Mouse (Mus musculus): ENCODE results near the gene Kif24.

- TF ChIP-seq GATA1 (IDR thresholded peaks at IDR 0.05; ENCODE audit: low read length) (no peak), TAL1 (IDR thresholded peaks at IDR 0.05; ENCODE audit: low read length) (no peak)
Observed at GRCm38 (mm10) chr4:41478751-41479455, 14.2 kb upstream of the Kif24 start.
